Mouse (Mus musculus): ENCODE measurements around the gene Fnip2.

- TF ChIP-seq ZNF384 (IDR thresholded peaks at IDR 0.05; ENCODE audit: low read depth, low read length) (no peak), CHD2 (IDR thresholded peaks at IDR 0.05; ENCODE audit: low read depth, low read length) (no peak), ZC3H11A (IDR thresholded peaks at IDR 0.05; ENCODE audit: borderline replicate concordance, low read depth, low read length) (no peak), MAFK (IDR thresholded peaks at IDR 0.05; ENCODE audit: insufficient read depth, low read depth, low read length) (no peak)
Observed at GRCm38 (mm10) chr3:79595468-79595867, 27.9 kb upstream of the Fnip2 start.
